Mouse (Mus musculus) kidney, postnatal 0 days (tissue): ENCODE results near the gene Htr2b. TPM values are rescaled to one million over a fixed set of nuclear protein-coding genes. Genes with fewer than 3 reads are reported as not detected.

Experiments used
- ATAC-seq: fragments of 200-750 bp; cut with Nextera tagmentation; replicated peaks from 2 replicates; pipeline ENCODE4 v1.8.0; 2017; ENCODE audit warnings: low read depth, moderate number of reproducible peaks, moderate TSS enrichment, moderate library complexity; ENCODE audit not compliant: low FRiP score
- DNase-seq: peaks from one replicate; pipeline ENCODE4 v3.0.0-alpha.2; 2016; ENCODE audit warnings: low spot score
- H3K27ac ChIP-seq: fragments of 300-500 bp; sonication (generic); 2 replicates; pipeline ENCODE4 v1.5.1; 2014; ENCODE audit warnings: mild to moderate bottlenecking
- H3K27me3 ChIP-seq: fragments of 300-500 bp; sonication (generic); 2 replicates; pipeline ENCODE4 v1.6.1; 2014; ENCODE audit warnings: low read length, mixed read lengths; ENCODE audit not compliant: insufficient read depth
- H3K36me3 ChIP-seq: fragments of 300-500 bp; sonication (generic); 2 replicates; pipeline ENCODE4 v1.6.1; 2014; ENCODE audit warnings: low read length, mixed read lengths; ENCODE audit not compliant: insufficient read depth
- H3K4me1 ChIP-seq: fragments of 300-500 bp; sonication (generic); replicated peaks from 2 replicates; pipeline ENCODE4 v1.6.1; 2014; ENCODE audit warnings: antibody characterized with exemption, low read length, mixed read lengths; ENCODE audit not compliant: insufficient read depth
- H3K4me2 ChIP-seq: fragments of 300-500 bp; sonication (generic); 2 replicates; pipeline ENCODE4 v1.6.1; 2014; ENCODE audit warnings: mild to moderate bottlenecking, low read length, moderate library complexity, mixed read lengths
- H3K4me3 ChIP-seq: fragments of 300-500 bp; sonication (generic); replicated peaks from 2 replicates; pipeline ENCODE4 v1.5.1; 2014; ENCODE audit warnings: low read depth, low read length
- H3K9ac ChIP-seq: fragments of 300-500 bp; sonication (generic); 2 replicates; pipeline ENCODE4 v1.6.1; 2014; ENCODE audit warnings: low read depth, low read length
- H3K9me3 ChIP-seq: fragments of 300-500 bp; sonication (generic); replicated peaks from 2 replicates; pipeline ENCODE4 v1.6.1; 2016; ENCODE audit warnings: low read length, inconsistent platforms, mixed read lengths
- CTCF ChIP-seq: IDR thresholded peaks from 2 replicates; pipeline ENCODE4 v1.5.1; 2016; ENCODE audit warnings: antibody characterized with exemption, low read depth, mild to moderate bottlenecking, moderate library complexity
- WGBS: fragments of 180-500 bp; shearing (Covaris S2); extraction: QIAGEN DNeasy Blood & Tissue Kit; methylation state at CpG from one replicate; pipeline ENCODE4 v1.1.7; 2014; 5-methylcytosine and 5-hydroxymethylcytosine counted together
- polyA plus RNA-seq: library from polyadenylated mRNA; unstranded; fragments of >200 nt; fragmentation: Nextera tagmentation; extraction: Ambion mirVana; gene quantifications from 2 replicates; pipeline ENCODE4 v1.2.1, GENCODE M21; 2015

The Htr2b gene
- polyA plus RNA-seq, 1 experiment from 2014 or later = 3.3 TPM

GRCm38 (mm10) chr1:86154133-86154823 lies 42.5 kb upstream of the Htr2b start, which contains the start of gene Armc9:
Gene Armc9 (plus strand): TSS chr1:86154780.
- peak within 1 kb of the TSS; percentile 77 for H3K9ac ChIP-seq
- H3K9me3 ChIP-seq = no peaks in the 10 kb centered on the region
- peak within 1 kb of the TSS; percentile 89 for H3K27ac ChIP-seq
- H3K4me2 ChIP-seq = peak within 1 kb of the TSS; percentile 76
- no peaks in the 10 kb centered on the region for H3K27me3 ChIP-seq
- H3K4me1 ChIP-seq = peaks cover 10% of the 10 kb centered on the region; the same call in 1 of the 2 replicates
- TF ChIP-seq CTCF = no peak
- no peaks in the 10 kb centered on the region for H3K36me3 ChIP-seq
- peak; percentile 99 for ATAC-seq
- DNase-seq = peak; percentile 99
- peak within 1 kb of the TSS; percentile 85 for H3K4me3 ChIP-seq
- WGBS = 4% methylated on average over 40 of the region's 40 CpGs

GRCm38 (mm10) chr1:86152618-86153017 lies 40.8 kb upstream of the Htr2b start:
- DNase-seq (no peak), ATAC-seq (no peak)
- H3K9ac ChIP-seq = no peak overlapping the region
- peaks cover 10% of the 10 kb centered on the region; the same call in 1 of the 2 replicates for H3K4me1 ChIP-seq
- no peak overlapping the region for H3K27ac ChIP-seq
- H3K9me3 ChIP-seq = no peaks in the 10 kb centered on the region
- 96% methylated on average over 1 of the region's 1 CpGs for WGBS
- no peak overlapping the region for H3K4me2 ChIP-seq
- no peaks in the 10 kb centered on the region for H3K36me3 ChIP-seq
- no peak overlapping the region for H3K4me3 ChIP-seq
- TF ChIP-seq CTCF = peak; percentile 36; the same call in 1 of the 2 replicates
- H3K27me3 ChIP-seq = no peaks in the 10 kb centered on the region

- H3K4me3 ChIP-seq = no peak overlapping the region
- H3K27me3 ChIP-seq = no peaks in the 10 kb centered on the region
- no peak overlapping the region for H3K27ac ChIP-seq
- no peak for TF ChIP-seq CTCF
- no peaks in the 10 kb centered on the region for H3K36me3 ChIP-seq
- no peak overlapping the region for H3K4me2 ChIP-seq
- no peak for ATAC-seq
- H3K9ac ChIP-seq = no peak overlapping the region
- 76% methylated on average over 7 of the region's 7 CpGs for WGBS
- DNase-seq = no peak
- H3K9me3 ChIP-seq = no peaks in the 10 kb centered on the region
- peaks cover 10% of the 10 kb centered on the region; the same call in 1 of the 2 replicates for H3K4me1 ChIP-seq
Observed at GRCm38 (mm10) chr1:86151376-86151775, 39.6 kb upstream of the Htr2b start.

- ATAC-seq (no peak), DNase-seq (no peak)
- no peak overlapping the region for H3K4me2 ChIP-seq
- H3K9ac ChIP-seq = no peak overlapping the region
- no peaks in the 10 kb centered on the region for H3K36me3 ChIP-seq
- H3K27ac ChIP-seq = no peak overlapping the region
- no peak overlapping the region for H3K4me3 ChIP-seq
- no peaks in the 10 kb centered on the region for H3K27me3 ChIP-seq
- H3K9me3 ChIP-seq = no peaks in the 10 kb centered on the region
- 84% methylated on average over 6 of the region's 6 CpGs for WGBS
- TF ChIP-seq CTCF = no peak
- peaks cover 10% of the 10 kb centered on the region; the same call in 1 of the 2 replicates for H3K4me1 ChIP-seq
Observed at GRCm38 (mm10) chr1:86150929-86151328, 39.2 kb upstream of the Htr2b start.

GRCm38 (mm10) chr1:86148161-86148560 lies 36.4 kb upstream of the Htr2b start:
- Histone ChIP-seq H3K36me3 (no peaks in the 10 kb centered on the region), H3K4me2 (no peak overlapping the region), H3K27me3 (no peaks in the 10 kb centered on the region), H3K9ac (no peak overlapping the region), H3K9me3 (no peaks in the 10 kb centered on the region), H3K4me1 (no peaks in the 10 kb centered on the region), H3K27ac (no peak overlapping the region), H3K4me3 (no peak overlapping the region)
- WGBS = 72% methylated on average over 9 of the region's 9 CpGs
- TF ChIP-seq CTCF = no peak
- DNase-seq (no peak), ATAC-seq (no peak)

- no peaks in the 10 kb centered on the region for H3K9me3 ChIP-seq
- ATAC-seq (no peak), DNase-seq (no peak)
- H3K36me3 ChIP-seq = no peaks in the 10 kb centered on the region
- 57% methylated on average over 5 of the region's 5 CpGs for WGBS
- no peak overlapping the region for H3K9ac ChIP-seq
- no peak overlapping the region for H3K27ac ChIP-seq
- H3K4me3 ChIP-seq = no peak overlapping the region
- no peaks in the 10 kb centered on the region for H3K27me3 ChIP-seq
- no peaks in the 10 kb centered on the region for H3K4me1 ChIP-seq
- TF ChIP-seq CTCF = no peak
- H3K4me2 ChIP-seq = no peak overlapping the region
Observed at GRCm38 (mm10) chr1:86147557-86147956, 35.8 kb upstream of the Htr2b start.
